Mouse (Mus musculus) embryo, embryonic 9.5 days (tissue): ENCODE data around the gene Gm9837.
A peak's percentile ranks its signal among the peaks of the same experiment; 100 is the strongest.

Source experiments
- DNase-seq: peaks from one replicate; pipeline ENCODE4 v3.0.0-alpha.2; 2017; ENCODE audit errors: extremely low spot score

Gm9837 gene

GRCm38 (mm10) chr11:53486822-53487594 lies 16.7 kb upstream of the Gm9837 start:
- no peak for DNase-seq

GRCm38 (mm10) chr11:53486351-53486750 lies 16.1 kb upstream of the Gm9837 start:
- DNase-seq: no peak

GRCm38 (mm10) chr11:53485719-53486118 lies 15.4 kb upstream of the Gm9837 start:
- no peak for DNase-seq

- DNase-seq: no peak
Observed at GRCm38 (mm10) chr11:53483159-53483891, 13.0 kb upstream of the Gm9837 start.

GRCm38 (mm10) chr11:53481088-53481730 lies 10.9 kb upstream of the Gm9837 start:
- no peak for DNase-seq

- DNase-seq: no peak
Observed at GRCm38 (mm10) chr11:53479783-53480301, 9.6 kb upstream of the Gm9837 start, which contains the start of the genes Gm9945 and Sowaha. Gene Gm9945, plus strand, starts transcription at chr11:53480166. Gene Sowaha, minus strand, starts transcription at chr11:53480274.

DNA sequence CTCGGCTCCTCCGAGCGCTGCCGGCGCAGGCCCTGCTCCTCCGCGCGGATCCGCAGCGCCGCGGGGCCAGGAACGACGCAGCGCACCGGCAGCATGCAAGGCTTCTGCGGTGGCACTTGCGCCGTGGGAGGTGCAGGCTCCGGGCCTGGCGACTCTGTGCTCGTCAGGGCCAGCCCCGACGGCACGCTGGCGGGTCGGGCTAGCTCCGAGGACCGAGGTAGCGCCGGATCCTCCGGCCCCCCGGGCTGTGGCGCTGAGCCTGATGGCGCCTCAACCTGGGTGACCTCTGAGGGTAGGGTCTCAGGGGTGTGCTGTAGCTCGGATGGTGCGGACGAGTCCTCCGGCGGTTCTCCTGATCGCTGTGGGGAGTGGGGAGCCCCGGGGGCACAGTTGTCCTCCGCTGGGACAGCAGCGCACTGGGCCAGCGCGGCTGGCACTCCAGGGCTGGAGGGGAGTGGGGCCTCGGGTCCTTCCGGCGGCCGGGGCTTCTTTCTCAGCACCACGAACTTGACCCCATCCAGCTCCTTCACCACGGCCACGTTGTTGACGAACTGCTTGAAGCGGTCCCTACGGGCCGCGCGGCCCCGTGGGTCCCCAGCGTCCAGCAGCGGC lies 9.0 kb upstream of the Gm9837 start:
- DNase-seq: no peak

GRCm38 (mm10) chr11:53478383-53479170 lies 8.3 kb upstream of the Gm9837 start:
- DNase-seq: peak; percentile 56

- no peak for DNase-seq
Observed at GRCm38 (mm10) chr11:53477833-53478232, 7.6 kb upstream of the Gm9837 start.

GRCm38 (mm10) chr11:53475620-53476019 lies 5.3 kb upstream of the Gm9837 start:
- no peak for DNase-seq

DNA sequence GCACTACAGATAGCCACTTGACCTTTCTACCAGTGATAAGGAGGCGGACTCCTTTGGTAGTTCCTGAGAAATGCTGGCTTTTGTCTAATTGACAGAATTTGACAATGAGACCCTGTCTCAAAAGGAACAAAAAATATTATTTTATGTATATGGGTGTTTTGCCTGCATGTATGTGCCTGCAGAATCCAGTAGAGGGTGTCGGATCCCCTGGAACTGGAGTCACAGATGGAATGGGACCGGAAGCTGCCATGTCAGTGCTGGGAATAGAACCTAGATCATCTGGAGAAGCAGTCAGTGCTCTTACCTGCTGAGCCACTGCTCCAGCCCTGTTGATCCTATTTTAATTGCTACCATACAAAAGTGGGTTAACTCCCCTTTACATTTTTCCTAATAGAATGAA lies 2.4 kb upstream of the Gm9837 start:
- no peak for DNase-seq

DNA sequence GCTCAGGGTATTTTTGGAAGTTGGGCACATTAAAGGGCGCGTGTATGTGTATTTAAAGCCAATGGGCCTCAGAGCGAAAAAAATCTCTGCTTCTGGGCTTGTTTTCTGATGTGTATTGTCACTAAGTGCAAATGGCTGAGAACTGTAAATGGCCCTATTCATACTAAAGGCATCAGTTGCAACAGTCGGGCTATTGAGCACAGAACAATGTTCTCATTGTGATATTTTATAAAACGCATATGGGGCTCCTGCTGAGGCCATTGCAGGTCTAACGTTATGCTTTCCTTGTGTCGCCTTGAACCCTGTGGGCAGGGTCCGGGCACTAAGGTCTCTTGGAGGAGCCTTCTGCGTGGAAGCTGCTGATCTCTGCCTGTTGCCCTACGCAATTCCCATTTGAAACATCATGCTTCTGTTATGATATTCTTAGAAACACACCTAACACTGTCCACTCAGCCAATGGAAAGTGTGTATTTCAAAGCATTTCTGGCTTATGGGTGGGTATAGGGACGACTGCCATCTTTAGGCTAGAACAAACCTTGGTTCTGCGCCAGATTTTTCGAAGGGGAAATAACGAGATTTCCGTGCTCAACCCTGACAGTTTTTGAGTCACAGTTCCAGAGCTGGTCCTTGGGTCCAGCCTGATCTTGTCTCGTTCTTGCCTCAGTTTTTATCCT lies 848 bp downstream of the Gm9837 start:
- DNase-seq: peak; percentile 39

DNA sequence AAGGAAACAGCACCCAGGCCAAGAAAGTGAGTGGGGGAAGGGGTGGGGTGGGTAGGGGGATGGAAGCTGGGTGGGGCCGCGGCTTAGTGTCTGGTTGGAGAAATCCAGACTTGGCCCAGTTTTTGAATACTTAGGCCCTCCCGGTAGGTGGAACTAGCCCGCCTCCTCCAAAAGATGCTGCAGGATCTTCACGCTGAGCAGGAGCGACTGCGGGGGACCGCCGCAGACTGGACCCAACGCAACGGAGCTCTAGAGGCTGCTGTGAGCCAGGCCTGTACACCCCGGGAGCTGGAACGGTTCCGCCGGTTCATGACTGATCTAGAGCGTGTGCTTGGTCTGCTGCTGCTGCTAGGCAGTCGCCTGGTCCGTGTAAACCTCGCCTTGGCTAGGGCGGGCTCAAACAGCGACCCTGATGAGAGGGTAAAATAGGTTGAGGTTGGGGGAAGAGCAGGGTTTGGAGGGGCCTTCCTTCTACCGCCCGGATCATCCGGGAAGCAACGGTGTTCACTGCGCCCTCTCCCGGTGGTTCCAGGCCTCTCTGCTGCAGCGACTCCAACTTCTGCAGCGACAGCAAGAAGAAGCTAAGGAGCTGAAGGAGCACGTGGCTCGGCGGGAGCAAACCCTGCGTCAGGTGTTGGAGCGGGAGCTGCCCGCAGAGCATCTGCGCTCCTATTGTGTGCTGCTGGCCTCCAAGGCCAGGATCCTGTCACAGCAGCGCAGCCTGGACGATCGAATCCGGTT lies 3.9 kb downstream of the Gm9837 start:
- DNase-seq: peak; percentile 85

GRCm38 (mm10) chr11:53463551-53464424 lies 6.5 kb downstream of the Gm9837 start:
- peak; percentile 52 for DNase-seq

DNA sequence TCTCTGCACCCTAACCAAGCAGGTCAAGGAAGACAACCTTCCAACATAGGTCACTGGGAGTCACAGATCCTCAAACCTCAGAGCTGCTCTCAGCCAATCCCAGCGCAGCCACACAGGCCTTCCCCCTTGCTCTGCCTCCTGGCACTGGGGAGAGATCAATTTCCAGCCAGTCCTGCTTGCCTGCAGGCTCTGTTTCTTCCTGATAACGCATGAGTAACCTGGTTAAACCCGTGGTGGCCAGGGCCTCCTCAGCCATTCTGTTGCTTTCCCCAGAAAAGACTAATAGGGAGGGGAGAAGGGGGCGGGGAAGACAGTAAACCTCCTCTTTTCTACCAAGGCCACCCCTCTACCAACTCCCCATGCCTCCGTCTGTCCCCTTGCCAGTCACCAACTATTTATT lies 8.6 kb downstream of the Gm9837 start:
- DNase-seq: no peak

- no peak for DNase-seq
Observed at GRCm38 (mm10) chr11:53460192-53460591, 10.1 kb downstream of the Gm9837 start.

GRCm38 (mm10) chr11:53458996-53459395 lies 11.3 kb downstream of the Gm9837 start:
- no peak for DNase-seq

DNA sequence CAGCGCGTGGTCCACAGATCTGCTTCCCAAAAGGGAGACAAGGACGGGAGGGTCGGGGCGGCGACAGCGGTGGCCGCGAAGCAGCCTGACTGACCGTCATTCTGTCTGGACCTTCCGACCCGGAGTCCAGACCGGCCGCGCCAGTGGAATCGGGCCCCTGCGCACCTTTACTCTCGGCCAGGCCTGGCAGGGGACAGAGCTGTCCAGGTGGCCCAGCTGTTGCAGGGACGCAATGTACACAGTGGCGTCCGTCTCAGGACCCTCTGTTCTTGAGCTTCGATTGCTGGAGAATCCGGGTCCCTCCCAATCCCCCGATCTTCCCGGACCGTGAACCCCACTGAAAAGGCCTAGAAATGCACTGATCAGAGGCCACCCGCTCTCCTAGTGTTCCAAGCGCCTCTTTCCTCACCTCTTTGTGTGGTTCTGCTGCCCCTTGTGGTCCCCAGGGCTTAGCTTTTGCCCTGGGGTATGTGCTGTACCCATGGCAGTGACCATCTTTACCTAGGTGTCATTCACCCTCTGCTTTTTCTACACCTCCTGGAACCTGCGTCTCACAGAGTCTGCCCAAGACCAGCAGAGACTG lies 12.8 kb downstream of the Gm9837 start:
- no peak for DNase-seq
